Mouse (Mus musculus) E14TG2a.4 (cell line): ENCODE measurements at regions not wholly inside any gene's neighbourhood (a gene's known extent, or its start where the extent isn't known, plus 50 kb on each side); places are given as distances from the start of the nearest gene placed in this dataset.

Experiments
- CTCF ChIP-seq: conservative IDR thresholded peaks from 2 replicates; pipeline ENCODE4 v1.5.1; 2014; ENCODE audit warnings: low read length
- NANOG ChIP-seq: IDR thresholded peaks from 2 replicates; pipeline ENCODE4 v1.6.1; 2014; ENCODE audit warnings: borderline replicate concordance, low read length, mixed read lengths

DNA sequence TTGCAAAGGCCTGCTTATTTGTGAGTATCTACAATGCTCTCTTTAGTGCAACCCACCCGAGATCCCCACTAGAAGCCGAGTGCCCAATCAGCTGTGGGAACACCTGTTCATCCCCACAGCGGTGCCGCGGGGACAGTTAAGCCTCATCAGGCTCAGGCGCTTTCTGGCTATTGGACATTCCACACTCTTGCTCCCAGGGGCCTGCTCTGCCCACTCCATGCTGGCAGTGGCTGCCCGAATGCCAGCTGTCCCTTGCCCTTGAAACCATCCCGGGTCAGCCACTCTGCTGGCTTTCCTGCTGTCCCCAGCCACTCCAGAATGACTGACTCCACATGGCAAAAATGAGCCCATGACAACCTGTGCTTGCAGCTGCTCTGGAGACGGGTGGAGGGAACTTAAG, 107.6 kb downstream of the Klhl25 start:
- TF ChIP-seq CTCF (no peak), NANOG (no peak)
